Mouse (Mus musculus) hindbrain, embryonic 13.5 days (tissue): ENCODE measurements around the gene Cyb5d1. TPM values are rescaled to one million over a fixed set of nuclear protein-coding genes. Genes with fewer than 3 reads are reported as not detected.
A peak's percentile ranks its signal among the peaks of the same experiment; 100 is the strongest.

ENCODE experiments used
- ATAC-seq: fragments of 200-750 bp; cut with Nextera tagmentation; 2 replicates; pipeline ENCODE4 v1.8.0; 2017; ENCODE audit warnings: moderate TSS enrichment; ENCODE audit not compliant: low FRiP score
- H3K27ac ChIP-seq: fragments of 300-500 bp; sonication (generic); 2 replicates; pipeline ENCODE4 v1.5.1; 2015; ENCODE audit warnings: inconsistent platforms, mild to moderate bottlenecking, moderate library complexity
- H3K27me3 ChIP-seq: fragments of 300-500 bp; sonication (generic); 2 replicates; pipeline ENCODE4 v1.6.1; 2015; ENCODE audit warnings: mild to moderate bottlenecking, inconsistent platforms
- H3K36me3 ChIP-seq: fragments of 300-500 bp; sonication (generic); 2 replicates; pipeline ENCODE4 v1.6.1; 2015; ENCODE audit warnings: mild to moderate bottlenecking, inconsistent platforms
- H3K4me1 ChIP-seq: fragments of 300-500 bp; sonication (generic); replicated peaks from 2 replicates; pipeline ENCODE4 v1.6.1; 2015; ENCODE audit warnings: inconsistent platforms
- H3K4me2 ChIP-seq: fragments of 300-500 bp; sonication (generic); 2 replicates; pipeline ENCODE4 v1.6.1; 2015; ENCODE audit warnings: inconsistent platforms, mild to moderate bottlenecking, moderate library complexity
- H3K4me3 ChIP-seq: fragments of 300-500 bp; sonication (generic); 2 replicates; pipeline ENCODE4 v1.5.1; 2015; ENCODE audit warnings: mild to moderate bottlenecking, inconsistent platforms
- H3K9ac ChIP-seq: fragments of 300-500 bp; sonication (generic); 2 replicates; pipeline ENCODE4 v1.6.1; 2015; ENCODE audit warnings: mild to moderate bottlenecking, inconsistent platforms
- H3K9me3 ChIP-seq: fragments of 300-500 bp; sonication (generic); 2 replicates; pipeline ENCODE4 v1.6.1; 2016; ENCODE audit warnings: inconsistent platforms
- WGBS: fragments of 180-500 bp; shearing (Covaris S2); methylation state at CpG from one replicate; pipeline ENCODE4 v1.1.7; 2015; 5-methylcytosine and 5-hydroxymethylcytosine counted together
- polyA plus RNA-seq: library from polyadenylated mRNA; unstranded; fragments of >200 nt; fragmentation: Nextera tagmentation; extraction: Ambion mirVana; gene quantifications from 2 replicates; pipeline ENCODE4 v1.2.1, GENCODE M21; 2015

The Cyb5d1 gene
- polyA plus RNA-seq, 1 experiment from 2014 or later, result 35.5 TPM

DNA sequence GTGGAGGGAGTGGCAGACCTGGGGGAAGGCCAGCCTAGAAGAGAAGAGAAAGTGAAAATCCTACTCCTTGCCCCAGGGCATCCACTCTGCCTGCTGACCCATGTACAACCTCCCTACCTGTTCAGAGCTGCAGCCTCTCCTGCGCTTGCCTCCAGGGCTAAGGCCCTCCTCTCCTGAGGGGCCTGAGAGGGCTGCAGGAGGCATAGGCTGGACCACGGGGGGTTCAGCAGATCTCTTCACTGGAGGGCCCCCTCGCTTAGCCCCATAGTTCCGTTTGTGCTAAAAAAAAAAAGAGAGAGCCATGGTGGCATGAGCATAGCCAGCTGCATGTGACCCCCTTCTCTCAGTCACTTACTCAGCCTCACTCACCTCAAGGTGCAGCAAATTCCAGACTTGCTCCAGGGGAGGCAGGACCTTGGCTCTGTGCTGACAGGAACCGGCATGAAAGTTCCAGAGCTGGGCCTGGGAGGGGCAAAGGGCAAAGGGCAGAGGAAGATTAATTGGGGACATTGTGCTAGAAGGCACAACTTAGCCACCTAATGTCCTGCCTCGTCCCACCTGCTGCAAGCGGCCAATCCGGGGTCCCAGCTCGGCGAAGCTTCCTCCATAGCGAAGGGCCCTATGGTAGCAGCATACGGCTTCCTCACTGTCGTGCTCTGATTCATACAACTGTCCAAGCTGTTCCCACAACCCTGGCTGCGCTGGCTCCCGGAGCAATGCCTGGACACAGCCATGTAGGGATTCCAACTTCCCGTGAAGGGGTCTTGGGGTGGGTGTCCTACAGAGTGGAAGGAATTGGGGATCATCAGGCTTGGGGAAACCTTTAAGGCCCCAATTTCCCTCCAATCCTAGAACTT is 11.7 kb upstream of the Cyb5d1 start:
- Histone ChIP-seq H3K36me3 (peaks cover 65% of the 10 kb centered on the region), H3K9ac (no peak overlapping the region; the same call in 1 of the 2 replicates), H3K4me1 (peaks cover 38% of the 10 kb centered on the region), H3K9me3 (no peaks in the 10 kb centered on the region), H3K27ac (peak overlapping the region; percentile 100; the same call in 1 of the 2 replicates), H3K27me3 (no peaks in the 10 kb centered on the region), H3K4me3 (no peak overlapping the region), H3K4me2 (no peak overlapping the region)
- WGBS, result 93% methylated on average over 16 of the region's 16 CpGs
- no peak for ATAC-seq

DNA sequence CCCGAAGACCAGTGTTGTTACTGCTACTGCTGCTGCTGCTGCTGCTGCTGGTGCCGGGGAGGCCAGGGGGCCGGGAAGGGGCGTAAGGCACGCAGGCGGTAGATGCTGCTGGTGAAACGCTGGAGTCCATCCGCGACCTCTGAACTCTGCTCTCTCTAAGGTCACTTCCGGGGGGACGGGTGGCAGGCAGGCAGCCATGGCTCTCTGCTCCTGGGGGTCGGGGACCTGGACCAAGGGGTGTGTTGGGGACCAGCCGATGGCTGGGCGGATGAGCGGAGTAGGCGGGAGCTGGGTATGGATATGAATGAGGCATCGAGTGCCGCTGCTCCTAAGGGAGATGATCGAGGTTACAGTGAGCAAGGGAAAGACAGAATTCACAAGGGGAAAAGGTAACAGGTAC is 10.9 kb upstream of the Cyb5d1 start:
- H3K4me2 ChIP-seq, result no peak overlapping the region
- whole genome bisulfite sequencing, result 84% methylated on average over 19 of the region's 19 CpGs
- H3K4me1 ChIP-seq, result peaks cover 35% of the 10 kb centered on the region
- H3K9me3 ChIP-seq, result no peaks in the 10 kb centered on the region
- no peak overlapping the region for H3K9ac ChIP-seq
- no peak overlapping the region for H3K4me3 ChIP-seq
- no peak for ATAC-seq
- H3K27me3 ChIP-seq, result no peaks in the 10 kb centered on the region
- H3K36me3 ChIP-seq, result peaks cover 69% of the 10 kb centered on the region
- no peak overlapping the region for H3K27ac ChIP-seq

DNA sequence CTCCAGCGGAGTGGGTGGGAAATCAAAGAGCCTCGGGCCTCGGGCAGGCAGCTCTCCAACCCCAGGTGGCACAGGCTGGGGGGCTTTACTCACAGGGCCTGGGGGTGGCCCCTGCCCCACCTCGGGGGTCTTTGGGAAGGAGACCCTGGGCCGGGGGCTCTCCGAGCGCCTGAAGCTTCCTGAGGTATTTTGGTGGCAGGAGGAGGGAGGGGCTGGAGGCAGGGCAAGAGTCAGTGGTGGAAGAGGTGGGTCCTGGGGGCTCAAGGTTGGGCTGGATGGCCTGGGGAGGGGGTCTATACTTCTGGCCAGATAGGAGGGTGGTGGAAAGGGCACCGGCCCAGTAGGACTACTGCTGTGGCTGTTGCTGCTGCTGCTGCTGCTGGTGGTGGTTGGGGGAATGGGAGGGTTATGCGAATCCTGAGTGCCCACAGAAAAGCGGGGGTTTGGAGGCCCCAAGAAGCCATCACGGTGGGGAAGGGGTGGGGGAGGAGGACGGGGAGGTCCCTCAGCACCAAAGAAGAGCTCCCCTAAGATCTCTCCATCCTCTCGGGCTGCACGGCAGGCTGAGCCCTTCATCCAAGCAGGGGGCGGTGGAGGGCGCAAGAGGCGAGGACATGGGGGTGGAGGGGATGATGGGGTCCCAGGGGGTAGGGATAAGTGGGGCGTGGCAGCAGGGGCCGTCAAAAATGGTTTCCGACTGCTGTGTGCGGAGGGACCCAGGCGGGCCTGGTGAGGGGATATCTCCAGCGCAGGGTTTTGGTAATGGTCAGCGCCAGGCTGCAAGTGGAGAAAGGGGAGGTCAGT is 10.2 kb upstream of the Cyb5d1 start:
- no peak for ATAC-seq
- 89% methylated on average over 24 of the region's 24 CpGs for WGBS
- Histone ChIP-seq H3K27me3 (peaks cover 5% of the 10 kb centered on the region), H3K4me1 (peaks cover 35% of the 10 kb centered on the region), H3K4me3 (no peak overlapping the region), H3K36me3 (peaks cover 75% of the 10 kb centered on the region), H3K9me3 (no peaks in the 10 kb centered on the region), H3K4me2 (no peak overlapping the region), H3K9ac (no peak overlapping the region), H3K27ac (no peak overlapping the region)

DNA sequence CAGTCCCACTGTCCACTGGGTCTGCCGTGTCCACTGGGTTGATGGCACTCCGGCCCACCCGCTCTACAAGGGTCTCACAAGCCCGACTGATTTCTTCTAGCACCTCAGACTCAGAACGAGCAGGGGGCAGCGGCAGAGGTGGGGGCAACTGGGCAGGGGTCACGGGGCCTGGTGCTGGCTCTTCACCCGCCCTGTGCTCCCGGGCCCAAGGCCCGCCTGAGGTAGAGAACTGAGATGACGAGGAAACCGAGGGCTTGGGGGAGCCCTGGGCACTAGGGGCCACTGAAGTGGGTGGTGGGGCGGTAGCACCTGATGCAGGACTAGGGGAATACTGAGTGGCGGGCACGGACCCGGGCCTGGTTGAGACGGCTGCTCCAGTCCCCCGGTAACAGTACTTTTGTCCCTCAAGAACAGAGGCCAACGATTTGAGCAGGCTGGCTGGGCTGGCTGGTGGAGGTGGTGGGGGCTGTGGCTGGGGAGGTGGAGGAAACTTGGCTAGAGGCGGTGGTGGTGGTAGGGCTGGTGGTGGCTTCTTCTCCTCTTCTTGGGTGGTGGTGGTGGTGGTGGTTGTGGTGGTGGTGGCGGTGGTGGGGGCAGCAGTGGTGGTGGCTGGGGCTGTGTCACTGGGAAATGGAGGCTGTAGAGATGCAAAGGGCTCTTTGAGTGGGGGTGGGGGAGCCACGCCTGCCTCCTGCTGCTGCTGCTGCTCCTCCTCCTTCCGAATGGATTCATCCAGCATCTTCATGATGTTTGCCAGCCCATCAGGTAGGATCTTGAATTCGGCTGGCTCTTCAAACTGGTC is 9.4 kb upstream of the Cyb5d1 start:
- no peaks in the 10 kb centered on the region for H3K9me3 ChIP-seq
- H3K4me1 ChIP-seq, result peaks cover 31% of the 10 kb centered on the region
- H3K4me2 ChIP-seq, result no peak overlapping the region
- peaks cover 83% of the 10 kb centered on the region for H3K36me3 ChIP-seq
- WGBS, result 89% methylated on average over 22 of the region's 24 CpGs
- peaks cover 13% of the 10 kb centered on the region for H3K27me3 ChIP-seq
- H3K4me3 ChIP-seq, result no peak overlapping the region
- H3K27ac ChIP-seq, result no peak overlapping the region
- no peak overlapping the region for H3K9ac ChIP-seq
- no peak for ATAC-seq

DNA sequence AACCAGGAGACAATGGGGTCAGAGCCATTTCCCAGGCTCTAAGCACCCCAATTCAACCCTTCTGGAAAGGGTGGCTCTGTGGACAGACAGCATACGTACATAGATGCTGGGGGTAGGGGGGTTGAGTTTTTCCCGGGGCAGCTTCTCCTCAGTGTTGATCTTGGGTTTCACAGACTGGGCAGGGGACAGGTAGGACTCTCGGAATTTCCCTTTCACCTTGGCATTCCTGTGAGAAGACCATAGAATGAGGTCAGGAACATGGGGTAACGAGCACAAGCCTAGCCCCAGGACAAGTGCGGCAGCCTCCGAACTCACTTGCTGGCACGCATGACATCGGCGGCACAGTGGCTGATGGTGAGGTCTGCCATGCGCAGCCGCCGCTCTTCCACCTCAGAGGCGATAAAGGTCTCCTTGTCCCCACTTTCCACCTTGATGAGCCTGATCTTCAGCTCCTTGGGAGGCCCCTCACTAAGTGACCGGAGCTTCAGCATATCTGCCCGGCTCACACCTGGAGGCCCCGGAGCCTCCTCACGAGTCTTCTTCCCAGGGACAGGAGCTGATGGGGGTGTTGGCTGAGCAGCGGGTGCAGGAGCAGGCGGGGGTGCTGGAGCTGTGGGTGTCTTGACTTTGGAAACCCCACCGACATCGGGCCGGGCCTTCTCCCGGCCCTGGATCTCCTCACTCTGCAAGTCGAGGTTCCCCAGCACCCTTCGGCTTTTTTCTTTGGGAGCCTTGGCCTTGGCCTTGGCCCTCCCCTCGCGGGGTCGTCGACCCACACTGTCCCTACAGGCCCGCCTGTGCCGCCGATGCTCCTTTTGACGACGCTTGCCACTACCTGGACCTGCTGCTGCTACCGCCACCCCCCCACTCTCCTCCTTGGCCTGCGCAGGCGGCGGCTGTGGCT is 8.5 kb upstream of the Cyb5d1 start:
- Histone ChIP-seq H3K4me1 (peaks cover 30% of the 10 kb centered on the region), H3K9me3 (no peaks in the 10 kb centered on the region), H3K27ac (no peak overlapping the region), H3K9ac (no peak overlapping the region), H3K27me3 (peaks cover 19% of the 10 kb centered on the region), H3K36me3 (peaks cover 87% of the 10 kb centered on the region), H3K4me3 (no peak overlapping the region), H3K4me2 (no peak overlapping the region)
- no peak for ATAC-seq
- 92% methylated on average over 38 of the region's 38 CpGs for WGBS

DNA sequence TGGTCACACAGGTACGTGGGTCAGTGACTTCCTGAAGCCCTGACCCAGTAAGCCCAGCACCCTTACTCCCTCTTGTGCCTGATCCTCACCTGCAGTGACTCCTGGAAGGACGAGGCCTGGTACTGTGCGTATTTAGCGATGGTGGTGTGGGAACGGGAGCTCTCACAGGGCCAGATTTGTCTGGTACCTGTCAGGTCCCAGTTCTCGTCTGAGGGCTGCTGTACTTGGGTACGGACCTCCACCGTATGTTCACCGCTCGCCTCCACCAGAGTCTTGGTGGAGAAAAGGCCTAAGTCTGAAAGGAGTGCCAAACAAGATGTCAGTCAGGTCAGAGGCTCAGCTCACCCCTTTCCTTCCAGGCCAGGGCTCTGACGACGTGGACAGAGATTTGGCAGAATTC is 6.6 kb upstream of the Cyb5d1 start:
- Histone ChIP-seq H3K4me2 (no peak overlapping the region), H3K9me3 (no peaks in the 10 kb centered on the region), H3K4me1 (peaks cover 27% of the 10 kb centered on the region), H3K27me3 (peaks cover 27% of the 10 kb centered on the region), H3K9ac (no peak overlapping the region), H3K27ac (no peak overlapping the region), H3K36me3 (peaks cover 92% of the 10 kb centered on the region), H3K4me3 (no peak overlapping the region)
- WGBS, result 89% methylated on average over 12 of the region's 12 CpGs
- no peak for ATAC-seq

DNA sequence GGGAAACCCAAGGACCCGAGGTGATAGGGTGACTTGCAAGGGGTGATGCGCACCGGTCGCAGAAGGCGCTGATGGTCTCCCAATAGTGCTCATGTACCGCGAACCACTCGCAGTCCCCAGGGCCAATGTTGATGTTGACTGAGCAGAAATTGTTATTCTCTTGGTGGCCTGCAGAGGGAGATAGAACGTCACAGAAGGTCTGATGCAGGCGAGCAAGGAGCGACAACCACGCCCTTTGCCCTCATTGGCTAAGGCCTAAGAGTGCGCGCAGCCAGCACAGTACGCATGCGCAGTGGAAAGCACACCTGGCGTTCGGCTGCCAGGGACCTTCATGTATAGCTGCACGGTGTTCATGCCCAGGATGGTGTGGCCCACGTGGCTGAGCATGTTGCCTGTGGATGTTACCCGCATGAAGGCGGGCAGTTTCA is 5.8 kb upstream of the Cyb5d1 start:
- H3K4me3 ChIP-seq, result peak overlapping the region; percentile 8; the same call in 1 of the 2 replicates
- H3K9me3 ChIP-seq, result no peaks in the 10 kb centered on the region
- peaks cover 34% of the 10 kb centered on the region for H3K4me1 ChIP-seq
- no peak overlapping the region for H3K9ac ChIP-seq
- WGBS, result 18% methylated on average over 22 of the region's 22 CpGs
- peaks cover 27% of the 10 kb centered on the region for H3K27me3 ChIP-seq
- peak; percentile 65 for ATAC-seq
- H3K4me2 ChIP-seq, result no peak overlapping the region
- H3K27ac ChIP-seq, result peak overlapping the region; percentile 52; the same call in 1 of the 2 replicates
- H3K36me3 ChIP-seq, result peaks cover 84% of the 10 kb centered on the region

DNA sequence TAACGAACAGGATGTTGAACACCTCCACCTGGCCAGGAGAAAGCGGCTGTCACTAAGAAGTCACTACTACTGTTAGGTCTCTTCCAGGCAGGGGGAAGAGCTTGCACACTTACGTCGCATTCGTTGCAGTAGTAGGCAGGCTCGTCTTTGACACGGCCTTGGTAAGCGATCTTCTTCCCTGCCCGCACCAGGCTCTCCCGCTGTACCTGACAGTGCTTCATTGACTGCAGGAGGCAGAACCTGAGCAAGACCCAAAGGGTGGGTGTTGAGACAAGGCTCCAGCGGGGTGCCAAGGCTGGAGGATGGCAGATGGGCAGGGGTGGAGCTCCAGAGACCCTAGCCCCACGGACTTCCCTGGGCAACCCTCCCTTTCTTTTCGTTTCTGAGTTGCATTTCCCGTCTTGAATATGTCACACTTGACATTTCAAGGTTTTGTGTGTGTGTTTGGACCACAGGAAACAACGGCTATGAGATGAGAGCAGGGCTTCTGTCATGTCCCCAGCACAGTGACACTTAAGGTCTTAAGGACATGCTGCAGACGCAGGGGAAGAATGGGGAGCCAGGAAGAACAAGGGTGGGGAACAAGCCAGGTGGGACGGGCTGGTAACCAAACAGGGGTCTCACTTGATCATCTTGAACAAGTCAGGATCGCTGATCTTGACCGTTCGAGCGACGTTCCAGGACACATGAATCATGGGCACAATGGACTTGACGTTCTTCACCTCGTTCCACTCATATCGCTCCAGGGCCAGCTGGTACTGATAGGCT is 4.8 kb upstream of the Cyb5d1 start:
- no peak for ATAC-seq
- Histone ChIP-seq H3K9ac (peak overlapping the region; percentile 51; the same call in 1 of the 2 replicates), H3K4me2 (no peak overlapping the region), H3K4me1 (peaks cover 37% of the 10 kb centered on the region), H3K9me3 (no peaks in the 10 kb centered on the region), H3K27me3 (peaks cover 27% of the 10 kb centered on the region), H3K36me3 (peaks cover 75% of the 10 kb centered on the region), H3K4me3 (0 out of 2 replicates have a peak overlapping the region, but pooled peaks have one; percentile 7), H3K27ac (no peak overlapping the region)
- 75% methylated on average over 25 of the region's 25 CpGs for WGBS

DNA sequence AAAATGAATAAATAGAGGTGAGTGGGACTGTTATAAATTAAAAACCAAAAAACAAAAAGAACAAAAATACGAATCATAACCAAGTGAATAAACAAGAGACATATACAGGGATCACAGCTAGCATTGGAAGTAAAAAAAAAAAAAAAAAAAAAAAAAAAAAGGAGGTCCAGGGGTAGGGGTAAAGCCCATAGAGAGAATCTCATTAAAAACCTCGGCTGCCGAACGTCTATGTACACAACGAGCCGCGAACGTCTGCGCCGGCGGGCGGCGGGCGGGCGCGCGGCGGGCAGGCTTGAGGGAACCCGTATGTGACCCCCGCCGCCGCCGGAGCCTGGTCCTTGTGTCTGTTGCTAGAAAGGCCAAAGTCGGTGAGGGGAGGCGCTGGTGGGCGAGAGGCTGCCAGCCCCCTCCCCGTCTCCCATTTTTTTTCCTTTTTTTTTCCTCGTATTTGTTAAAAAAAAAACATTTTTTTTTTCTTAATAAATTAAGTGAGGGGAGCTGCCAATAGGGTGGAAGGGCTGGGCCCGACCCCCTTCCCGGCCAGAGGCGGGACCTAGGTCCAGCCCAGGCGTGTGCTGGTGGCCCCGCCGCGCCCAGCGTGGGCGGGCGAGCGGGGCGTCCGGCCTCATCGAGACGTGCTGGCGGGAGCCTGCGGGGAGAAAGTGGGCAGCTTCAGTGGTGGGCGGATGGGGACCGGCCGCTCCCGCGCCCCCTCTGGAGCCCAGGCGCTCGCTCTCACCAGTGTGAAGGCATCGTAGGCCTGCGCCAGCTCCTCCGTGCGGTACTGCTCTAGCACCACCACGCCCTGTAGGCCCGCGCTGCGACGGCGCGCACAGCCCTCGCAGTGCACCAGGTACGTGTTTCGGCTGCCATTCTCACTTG is 4.0 kb upstream of the Cyb5d1 start:
- Histone ChIP-seq H3K27me3 (peaks cover 27% of the 10 kb centered on the region), H3K4me3 (peak overlapping the region; percentile 7; the same call in 1 of the 2 replicates), H3K9me3 (no peaks in the 10 kb centered on the region), H3K36me3 (peaks cover 67% of the 10 kb centered on the region), H3K4me1 (peaks cover 38% of the 10 kb centered on the region), H3K27ac (no peak overlapping the region), H3K4me2 (no peak overlapping the region; the same call in 1 of the 2 replicates), H3K9ac (0 out of 2 replicates have a peak overlapping the region, but pooled peaks have one; percentile 51)
- no peak for ATAC-seq
- WGBS, result 16% methylated on average over 66 of the region's 66 CpGs
